Mouse (Mus musculus) CH12.LX (cell line): ENCODE results near the gene Ins2. TPM values are rescaled to one million over a fixed set of nuclear protein-coding genes. Genes with fewer than 3 reads are reported as not detected.

Experiments used
- DNase-seq: peaks from one replicate; pipeline ENCODE4 v3.0.0-alpha.2; 2013; ENCODE audit errors: extremely low read depth
- H3K27ac ChIP-seq: 2 replicates; pipeline ENCODE4 v1.5.1; 2012; ENCODE audit warnings: low read depth, mild to moderate bottlenecking, control low read depth, moderate library complexity; ENCODE audit not compliant: insufficient read depth
- H3K27me3 ChIP-seq: replicated peaks from 2 replicates; pipeline ENCODE3; 2012; ENCODE audit warnings: inconsistent platforms
- H3K36me3 ChIP-seq, 2 experiments: replicated peaks in 1 of 2; 2 replicates each; pipeline versions ENCODE3 to v1.6.1; 2012; ENCODE audit warnings: inconsistent platforms in 1 of 2, low read length in 1 of 2, mild to moderate bottlenecking in 1 of 2, mixed read lengths in 1 of 2, moderate library complexity in 1 of 2; ENCODE audit not compliant: control insufficient read depth in 1 of 2, insufficient read depth in 1 of 2
- H3K4me1 ChIP-seq, 2 experiments: 2 replicates each; pipeline ENCODE4 v1.6.1; 2012; ENCODE audit warnings: inconsistent platforms in 1 of 2, moderate library complexity in 1 of 2; ENCODE audit not compliant: insufficient read depth in 2 of 2, control insufficient read depth in 1 of 2
- H3K4me2 ChIP-seq: 2 replicates; pipeline ENCODE4 v1.6.1; 2012; ENCODE audit warnings: low read depth, mild to moderate bottlenecking, control low read depth; ENCODE audit not compliant: poor library complexity, insufficient read depth, severe bottlenecking
- H3K4me3 ChIP-seq, 3 experiments: fragments of 150-350 bp in 1 of 3; sonication (generic) in 1 of 3; replicated peaks in 1 of 3; 2 replicates each; pipeline versions ENCODE3 to v1.5.1; 2011 to 2012; ENCODE audit warnings: low read depth in 2 of 3, low read length in 2 of 3, mild to moderate bottlenecking in 2 of 3, moderate library complexity in 2 of 3, control low read depth in 1 of 3, improper control_type of control experiment in 1 of 3, inconsistent platforms in 1 of 3, mixed read lengths in 1 of 3; ENCODE audit not compliant: poor library complexity in 1 of 3
- H3K79me2 ChIP-seq: replicated peaks from 2 replicates; pipeline ENCODE4 v1.6.1; 2012; ENCODE audit warnings: mild to moderate bottlenecking, moderate library complexity; ENCODE audit not compliant: control insufficient read depth, poor library complexity, insufficient read depth, severe bottlenecking; ENCODE audit errors: extremely low read depth
- H3K9ac ChIP-seq: 2 replicates; pipeline ENCODE4 v1.6.1; 2012; ENCODE audit warnings: low read depth, mild to moderate bottlenecking, control low read depth, moderate library complexity; ENCODE audit not compliant: insufficient read depth
- H3K9me3 ChIP-seq: replicated peaks from 2 replicates; pipeline ENCODE3; 2012; ENCODE audit warnings: low read length, inconsistent platforms, mixed read lengths
- CTCF ChIP-seq, 2 experiments: IDR thresholded peaks in 1 of 2; conservative IDR thresholded peaks in 1 of 2; 2 replicates each; pipeline ENCODE4 v1.5.1; 2011 to 2012; ENCODE audit warnings: low read depth in 2 of 2, low read length in 2 of 2, improper control_type of control experiment in 1 of 2, inconsistent platforms in 1 of 2, mild to moderate bottlenecking in 1 of 2, moderate library complexity in 1 of 2
- E2F4 ChIP-seq: IDR thresholded peaks from 2 replicates; pipeline ENCODE4 v1.6.1; 2011; ENCODE audit warnings: low read depth, low read length, improper control_type of control experiment; ENCODE audit not compliant: insufficient replicate concordance
- HCFC1 ChIP-seq: IDR thresholded peaks from 2 replicates; pipeline ENCODE4 v1.6.1; 2012; ENCODE audit warnings: low read depth, mild to moderate bottlenecking, inconsistent platforms, low read length, improper control_type of control experiment
- JUND ChIP-seq: conservative IDR thresholded peaks from 2 replicates; pipeline ENCODE4 v1.6.1; 2011; ENCODE audit warnings: low read depth, low read length, improper control_type of control experiment
- MAX ChIP-seq: IDR thresholded peaks from 2 replicates; pipeline ENCODE4 v1.6.1; 2011; ENCODE audit warnings: low read length, improper control_type of control experiment
- POLR2A ChIP-seq: IDR thresholded peaks from 2 replicates; pipeline ENCODE4 v1.6.1; 2011; ENCODE audit warnings: low read depth, mild to moderate bottlenecking, improper control_type of control experiment, low read length
- POLR2AphosphoS2 ChIP-seq: IDR thresholded peaks from 2 replicates; pipeline ENCODE4 v1.6.1; 2011; ENCODE audit warnings: low read depth, low read length, improper control_type of control experiment
- RAD21 ChIP-seq: IDR thresholded peaks from 2 replicates; pipeline ENCODE4 v1.6.1; 2011; ENCODE audit warnings: low read depth, mild to moderate bottlenecking, low read length, improper control_type of control experiment, moderate library complexity
- SMC3 ChIP-seq: IDR thresholded peaks from 2 replicates; pipeline ENCODE4 v1.6.1; 2011; ENCODE audit warnings: low read depth, low read length, improper control_type of control experiment
- TBP ChIP-seq: conservative IDR thresholded peaks from 2 replicates; pipeline ENCODE4 v1.6.1; 2011; ENCODE audit warnings: low read depth, low read length, improper control_type of control experiment
- ZNF384 ChIP-seq: IDR thresholded peaks from 2 replicates; pipeline ENCODE4 v1.6.1; 2012; ENCODE audit warnings: low read depth, low read length, improper control_type of control experiment, inconsistent platforms
- dilution Hi-C: fragments of 300-500 bp; cut with MboI; formaldehyde crosslinking; loops from 2 replicates; pipeline ENCODE4 v1.14.3; 2020; ENCODE audit warnings: low sequenced_read_pairs; ENCODE audit not compliant: extremely low pct_unique_long_range_greater_than_20kb, extremely low pct_ligation_motif_present
- in situ Hi-C: fragments of 300-500 bp; cut with MboI; formaldehyde crosslinking; loops from 3 replicates; pipeline ENCODE4 v1.14.3; 2019; ENCODE audit warnings: low sequenced_read_pairs, low pct_ligation_motif_present, low pct_unique_long_range_greater_than_20kb, mixed read lengths
- polyA plus RNA-seq: library from polyadenylated mRNA; unstranded; fragments of >175 nt; gene quantifications from 2 replicates; pipeline ENCODE4 v1.2.1, GENCODE M21; 2012; ENCODE audit warnings: low read depth; ENCODE audit not compliant: insufficient read length
- total RNA-seq, 2 experiments: library from RNA; depleted of rRNA; stranded (reverse); fragments of 300-350 nt in 1 of 2; fragments of >200 nt in 1 of 2; gene quantifications; 2 replicates each; pipeline ENCODE4 v1.2.3; 2012 to 2014

The Ins2 gene
- total and polyA plus RNA-seq, 3 experiments = not detected

DNA sequence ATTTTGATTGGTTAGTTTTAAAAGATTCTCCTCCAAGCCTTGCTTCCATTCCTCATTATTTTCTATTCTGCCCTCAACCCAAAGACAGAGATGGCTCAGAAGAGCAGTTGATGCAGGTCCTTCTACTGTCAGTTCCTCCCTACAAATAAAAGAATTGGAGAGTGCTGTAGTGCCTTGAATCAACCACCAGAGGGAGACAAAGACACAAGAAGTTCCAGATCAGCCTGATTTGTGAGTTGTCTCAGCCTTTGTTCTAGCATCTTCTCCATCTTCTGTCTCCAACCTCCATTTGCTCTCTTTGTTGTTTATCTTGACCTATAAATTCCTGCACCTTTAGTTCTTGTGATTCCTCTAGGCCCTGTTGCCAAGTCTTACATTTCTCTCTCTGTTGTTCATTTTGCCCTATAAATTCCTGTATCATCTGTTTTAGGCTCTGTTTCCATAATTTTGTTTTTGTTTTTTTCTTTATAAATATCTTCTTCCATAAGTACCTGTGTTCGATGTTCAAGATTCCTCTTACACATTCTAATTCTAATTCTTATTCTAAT, 6.2 kb downstream of the Ins2 start:
- Histone ChIP-seq H3K4me1 (no peaks in the 10 kb centered on the region), H3K9me3 (no peaks in the 10 kb centered on the region), H3K36me3 (no peaks in the 10 kb centered on the region), H3K79me2 (no peaks in the 10 kb centered on the region), H3K27me3 (peaks cover 76% of the 10 kb centered on the region), H3K27ac (no peak overlapping the region), H3K9ac (no peak overlapping the region), H3K4me3 (no peak overlapping the region), H3K4me2 (no peak overlapping the region)
- TF ChIP-seq E2F4 = no peak
- peak; percentile 32 for TF ChIP-seq SMC3
- TF ChIP-seq POLR2AphosphoS2 = no peak
- peak; percentile 74 to 83 for TF ChIP-seq CTCF (conservative IDR thresholded peaks at IDR 0.05 in 1 of 2, IDR thresholded peaks at IDR 0.05 in 1 of 2; ENCODE audit: low read depth in 2 of 2, low read length in 2 of 2)
- TF ChIP-seq RAD21 = peak; percentile 35
- no peak for TF ChIP-seq TBP
- in situ Hi-C loops (no loop called here), dilution Hi-C loops (no loop called here)
- DNase-seq = peak; percentile 47

DNA sequence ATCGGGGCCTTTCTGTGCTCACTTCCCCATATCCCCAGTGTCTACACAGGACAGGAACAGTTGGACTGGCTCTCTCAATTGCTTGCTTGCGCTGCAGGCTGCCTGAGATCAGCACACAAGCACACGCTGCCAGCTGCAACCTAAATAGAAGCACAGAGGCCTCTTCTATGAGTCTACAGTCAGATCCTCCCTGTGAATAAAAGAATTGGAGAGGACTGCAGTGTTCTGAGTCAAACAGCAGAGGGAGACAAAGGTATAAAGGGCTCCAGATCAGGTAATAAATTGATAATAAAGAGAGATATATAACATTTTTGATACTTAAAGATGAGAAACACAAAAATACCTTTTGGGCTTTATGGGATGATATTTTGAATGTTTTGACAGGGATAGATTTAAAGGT, 17.2 kb downstream of the Ins2 start:
- H3K9me3 ChIP-seq = no peaks in the 10 kb centered on the region
- H3K27ac ChIP-seq = no peak overlapping the region
- peaks cover 78% of the 10 kb centered on the region for H3K27me3 ChIP-seq
- in situ Hi-C loops (no loop called here), dilution Hi-C loops (no loop called here)
- DNase-seq = peak; percentile 3
- TF ChIP-seq CTCF (conservative IDR thresholded peaks at IDR 0.05 in 1 of 2, IDR thresholded peaks at IDR 0.05 in 1 of 2; ENCODE audit: low read depth in 2 of 2, low read length in 2 of 2) = peak in 1 of 2 experiments; percentile 47; a peak in 2 of 4 replicates
- no peak for TF ChIP-seq JUND
- H3K9ac ChIP-seq = no peak overlapping the region
- no peaks in the 10 kb centered on the region for H3K36me3 ChIP-seq
- no peak overlapping the region for H3K4me3 ChIP-seq
- no peaks in the 10 kb centered on the region for H3K79me2 ChIP-seq
- H3K4me2 ChIP-seq = 0 out of 2 replicates have a peak overlapping the region, but pooled peaks have one; percentile 5
- no peaks in the 10 kb centered on the region for H3K4me1 ChIP-seq

- peaks cover 72% of the 10 kb centered on the region for H3K27me3 ChIP-seq
- H3K27ac ChIP-seq = no peak overlapping the region
- H3K4me1 ChIP-seq = no peaks in the 10 kb centered on the region
- DNase-seq = peak; percentile 25
- in situ Hi-C loops (no loop called here), dilution Hi-C loops (no loop called here)
- no peaks in the 10 kb centered on the region for H3K79me2 ChIP-seq
- no peak overlapping the region for H3K9ac ChIP-seq
- TF ChIP-seq POLR2A (no peak), MAX (no peak), ZNF384 (no peak), HCFC1 (no peak), RAD21 (no peak), CTCF (conservative IDR thresholded peaks at IDR 0.05 in 1 of 2, IDR thresholded peaks at IDR 0.05 in 1 of 2; ENCODE audit: low read depth in 2 of 2, low read length in 2 of 2) (peak; percentile 23 to 51)
- TF ChIP-seq, all 38 proteins: peak for 1
- Histone ChIP-seq H3K4me3 (no peak overlapping the region), H3K9me3 (no peaks in the 10 kb centered on the region), H3K4me2 (no peak overlapping the region), H3K36me3 (no peaks in the 10 kb centered on the region)
Measured at GRCm38 (mm10) chr7:142720725-142721124, 22.5 kb downstream of the Ins2 start.
